Comparison of ENCODE assay signal across 9 mouse cellular contexts in the genomic region with DNA sequence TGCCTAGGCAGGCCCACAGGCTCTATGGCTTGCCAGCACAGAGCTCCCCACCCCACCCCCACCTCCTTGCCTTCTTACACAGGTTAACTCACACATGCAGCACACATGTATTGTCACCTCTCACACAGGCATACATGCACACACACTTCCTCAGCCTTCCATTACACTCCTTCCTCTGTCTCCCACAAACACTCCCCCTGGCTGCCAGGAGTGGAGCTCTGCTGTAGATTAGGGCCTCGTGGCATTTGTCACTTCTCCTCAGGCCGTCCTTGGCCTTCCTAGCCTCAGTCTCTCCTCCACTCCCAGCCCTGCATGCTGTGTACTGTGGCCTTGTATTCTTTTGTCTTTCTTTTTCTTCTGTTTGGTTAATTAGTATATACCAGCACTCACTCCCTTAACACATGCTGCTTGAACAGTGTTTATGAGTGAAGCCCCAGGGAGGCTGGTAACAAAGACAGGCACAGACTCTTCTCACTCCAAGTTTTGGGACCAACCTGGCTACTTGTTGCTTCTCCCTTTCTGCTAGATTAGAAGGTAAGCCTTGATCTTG. TPM values are rescaled to one million over a fixed set of nuclear protein-coding genes. Genes with fewer than 3 reads are reported as not detected.
A peak's percentile ranks its signal among the peaks of the same experiment; 100 is the strongest.
DNase-seq lines count a peak whose midpoint lies in the region; ATAC-seq and TF ChIP-seq lines count a peak whose summit lies in the region.
"Had no signal": no experiment of that assay in that cellular context is flagged by ENCODE, and none has a peak within 500 bp of the region (broad histone marks: within the 10 kb centered on the region; RNA-seq: fewer than 3 reads in every experiment).

No protein-coding gene starts in this region.

- no peak overlapping the region for H3K4me3 ChIP-seq in heart, embryonic 12.5 days
- H3K4me3 ChIP-seq in lung, embryonic 14.5 days (ENCODE audit: low read depth, low read length), result no peak overlapping the region

- H3K9me3 ChIP-seq in heart, embryonic 12.5 days (replicated peaks), result no peaks in the 10 kb centered on the region
- no peaks in the 10 kb centered on the region for H3K9me3 ChIP-seq in lung, embryonic 14.5 days (ENCODE audit: low read depth, low read length)

- TF ChIP-seq CTCF in lung, embryonic 14.5 days (IDR thresholded peaks at IDR 0.05; ENCODE audit: low read depth), result peak; percentile 40

- peaks cover 83% of the 10 kb centered on the region for H3K4me1 ChIP-seq in heart, embryonic 12.5 days (replicated peaks)
- H3K4me1 ChIP-seq in lung, embryonic 14.5 days (ENCODE audit: insufficient read depth), result peaks cover 36% of the 10 kb centered on the region

- no peak for ATAC-seq in heart, embryonic 12.5 days (ENCODE audit: insufficient number of reproducible peaks, low FRiP score)
- ATAC-seq in lung, embryonic 14.5 days (ENCODE audit: insufficient read depth), result no peak
- ATAC-seq in granulocyte monocyte progenitor cell, adult 5-6 weeks (replicated peaks; ENCODE audit: poor library complexity, severe bottlenecking), result 0 out of 2 replicates have a peak, but pooled peaks have one; percentile 33

- H3K9ac ChIP-seq in heart, embryonic 12.5 days, result no peak overlapping the region
- H3K9ac ChIP-seq in lung, embryonic 14.5 days, result no peak overlapping the region

- H3K4me2 ChIP-seq in heart, embryonic 12.5 days, result no peak overlapping the region
- no peak overlapping the region for H3K4me2 ChIP-seq in lung, embryonic 14.5 days

- peaks cover 21% of the 10 kb centered on the region for H3K36me3 ChIP-seq in heart, embryonic 12.5 days
- peaks cover 22% of the 10 kb centered on the region; the same call in 1 of the 2 replicates for H3K36me3 ChIP-seq in lung, embryonic 14.5 days (ENCODE audit: insufficient read depth)

- H3K27me3 ChIP-seq in heart, embryonic 12.5 days (replicated peaks), result no peaks in the 10 kb centered on the region
- no peaks in the 10 kb centered on the region for H3K27me3 ChIP-seq in lung, embryonic 14.5 days (ENCODE audit: insufficient read depth, low read length)

- H3K27ac ChIP-seq in heart, embryonic 12.5 days (ENCODE audit: poor library complexity, severe bottlenecking), result peak overlapping the region; percentile 80
- H3K27ac ChIP-seq in lung, embryonic 14.5 days (ENCODE audit: low read depth), result no peak overlapping the region

- WGBS in heart, embryonic 12.5 days, result 6% methylated on average over 2 of the region's 2 CpGs
- WGBS in lung, embryonic 14.5 days, result 33% methylated on average over 2 of the region's 2 CpGs

- no peak for DNase-seq in heart, adult 18-20 months
- DNase-seq in lung, embryonic 14.5 days, result no peak
- no peak for DNase-seq in lung, postnatal 4 days
- DNase-seq in retina, postnatal 1 day, result peak; percentile 23
- DNase-seq in cerebellum, postnatal 36 days, result no peak
- DNase-seq in spleen, postnatal 4 days (ENCODE audit: low spot score in 2 of 2), result no peak

RNA-seq across cellular contexts. Expression of a gene that starts 15.8 kb away (rescaled TPM):
- polyA plus RNA-seq in heart, embryonic 12.5 days (2016; fragmentation: Nextera tagmentation; extraction: Ambion mirVana), result 11.6 and 11.7 TPM in 2 replicates
- 10 to 100 TPM; 36.3 to 38.5 TPM for total RNA-seq in heart, adult 18-20 months (2021)
- polyA plus RNA-seq in lung, embryonic 14.5 days (2014; fragmentation: Nextera tagmentation; extraction: Ambion mirVana), result 10.2 and 10.5 TPM in 2 replicates
- total RNA-seq in granulocyte monocyte progenitor cell, adult 5-6 weeks (2014; fragmentation: Nextera tagmentation), result 1.3 and 4.7 TPM in 2 replicates
- 0.26 and 0.93 TPM in 2 replicates for total RNA-seq in granulocyte monocyte progenitor cell, adult 5-6 weeks (2017)

RNA-seq across cellular contexts. Expression of a gene that starts 53.0 kb away (rescaled TPM):
- 0.19 and 0.23 TPM in 2 replicates for polyA plus RNA-seq in heart, embryonic 12.5 days (2016; fragmentation: Nextera tagmentation; extraction: Ambion mirVana)
- total RNA-seq in heart, adult 18-20 months (2021), result under 1 TPM; 0.57 to 0.69 TPM
- 0.46 and 0.66 TPM in 2 replicates for polyA plus RNA-seq in lung, embryonic 14.5 days (2014; fragmentation: Nextera tagmentation; extraction: Ambion mirVana)
- total RNA-seq in granulocyte monocyte progenitor cell, adult 5-6 weeks (2014; fragmentation: Nextera tagmentation), result not detected in 2 replicates
- total RNA-seq in granulocyte monocyte progenitor cell, adult 5-6 weeks (2017), result 0.99 and 2.4 TPM in 2 replicates
- total RNA-seq: layer of hippocampus, postnatal 14 days had no signal

Comparison
In these comparisons a context has a peak if more than half of its experiments do, and no peak if none do; other contexts are left out.
1. RNA of a gene that starts 15.8 kb away (total RNA-seq): 36.3 to 38.5 TPM in heart, adult 18-20 months; 0.26 to 4.7 TPM in granulocyte monocyte progenitor cell, adult 5-6 weeks; every median in the first group is over 4 times any median in the second.